Mouse (Mus musculus): ENCODE measurements around the gene Eaf2. TPM values are rescaled to one million over a fixed set of nuclear protein-coding genes. Genes with fewer than 3 reads are reported as not detected.
"Not testable (repeated sequence)": the region's sequence is repeated elsewhere in the genome, so short reads cannot be mapped to it uniquely, and the experiment has no call there.

Eaf2 gene
- polyA plus RNA-seq, 1 experiment from 2014 or later, result 0.86 TPM

GRCm38 (mm10) chr16:36877316-36877715, 2.5 kb upstream of the Eaf2 start:
- peaks cover under 1% of the 10 kb centered on the region; the same call in 1 of the 2 replicates for H3K36me3 ChIP-seq (ENCODE audit: control insufficient read depth, insufficient read depth, low read length)
- WGBS, result 81% methylated on average over 5 of the region's 5 CpGs
- H3K27ac ChIP-seq (ENCODE audit: low read depth, low read length), result no peak overlapping the region
- no peak overlapping the region for H3K4me2 ChIP-seq
- DNase-seq (ENCODE audit: low spot score, missing footprints) (no peak), ATAC-seq (ENCODE audit: low FRiP score) (no peak)
- peaks cover 10% of the 10 kb centered on the region; the same call in 1 of the 2 replicates for H3K4me1 ChIP-seq (ENCODE audit: control insufficient read depth, insufficient read depth, low read length)
- H3K9ac ChIP-seq (ENCODE audit: low read length), result no peak overlapping the region
- H3K4me3 ChIP-seq (ENCODE audit: low read depth, low read length), result no peak overlapping the region
- no peaks in the 10 kb centered on the region for H3K27me3 ChIP-seq (ENCODE audit: control insufficient read depth, insufficient read depth, low read length)
- H3K9me3 ChIP-seq (ENCODE audit: control insufficient read depth, low read length), result no peaks in the 10 kb centered on the region

DNA sequence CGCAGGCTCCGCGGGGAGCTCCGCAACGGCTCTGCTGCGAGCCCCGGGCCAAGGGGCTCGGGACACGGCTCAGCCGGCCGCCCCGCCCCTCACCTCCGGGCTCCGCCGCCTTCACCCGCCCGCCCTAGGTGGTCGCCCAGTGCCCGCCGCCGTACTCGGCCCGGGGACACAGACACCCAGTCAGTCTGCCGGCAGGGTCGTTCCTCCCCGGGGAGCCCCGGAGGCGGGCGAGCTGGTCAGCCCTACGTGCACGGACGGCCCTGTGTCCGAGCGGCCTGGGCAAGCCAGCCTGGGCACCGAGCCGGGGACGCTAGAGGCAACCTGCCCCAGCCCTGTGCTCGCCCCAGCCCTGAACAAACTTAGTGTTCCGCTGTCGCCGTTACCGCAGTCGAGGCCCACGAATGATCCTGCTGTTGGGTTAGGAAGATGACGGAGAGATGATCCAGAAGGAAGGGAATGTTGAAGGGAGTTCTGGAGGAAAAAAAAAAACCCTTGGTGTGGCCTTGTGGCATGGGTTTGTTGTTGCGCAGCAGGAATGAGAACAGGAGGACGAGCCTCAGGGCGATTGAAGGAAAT, 561 bp upstream of the Eaf2 start:
- Histone ChIP-seq H3K9ac (ENCODE audit: low read length) (peak overlapping the region; percentile 72), H3K9me3 (ENCODE audit: control insufficient read depth, low read length) (no peaks in the 10 kb centered on the region), H3K4me1 (ENCODE audit: control insufficient read depth, insufficient read depth, low read length) (peaks cover 10% of the 10 kb centered on the region; the same call in 1 of the 2 replicates), H3K4me3 (ENCODE audit: low read depth, low read length) (peak overlapping the region; percentile 91), H3K4me2 (peak overlapping the region; percentile 73), H3K27me3 (ENCODE audit: control insufficient read depth, insufficient read depth, low read length) (no peaks in the 10 kb centered on the region), H3K27ac (ENCODE audit: low read depth, low read length) (no peak overlapping the region; the same call in 1 of the 2 replicates), H3K36me3 (ENCODE audit: control insufficient read depth, insufficient read depth, low read length) (peaks cover 5% of the 10 kb centered on the region)
- ATAC-seq (ENCODE audit: low FRiP score), result peak; percentile 85
- WGBS, result under 1% methylated on average over 25 of the region's 48 CpGs
- no peak for DNase-seq (ENCODE audit: low spot score, missing footprints)

DNA sequence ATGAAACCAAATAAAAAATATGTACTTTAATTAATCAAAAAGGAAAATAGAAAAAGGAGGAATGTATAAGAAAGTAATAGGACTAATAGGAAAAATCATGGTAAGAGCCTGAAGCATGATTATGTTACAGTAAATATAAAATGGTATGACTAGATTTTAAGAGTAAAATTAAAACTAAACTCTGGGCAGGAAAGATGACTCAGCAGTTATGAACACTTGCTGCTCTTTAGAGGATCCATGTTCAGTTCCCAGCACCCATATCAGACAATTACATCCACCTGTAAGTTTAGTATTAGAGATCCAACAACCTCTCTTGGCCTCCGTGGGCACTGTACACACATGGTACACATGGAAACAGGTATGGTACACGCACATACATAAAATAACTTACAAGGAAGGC, 5.4 kb downstream of the Eaf2 start:
- Histone ChIP-seq H3K9me3 (ENCODE audit: control insufficient read depth, low read length) (no peaks in the 10 kb centered on the region), H3K4me1 (ENCODE audit: control insufficient read depth, insufficient read depth, low read length) (peaks cover 4% of the 10 kb centered on the region; the same call in 1 of the 2 replicates), H3K36me3 (ENCODE audit: control insufficient read depth, insufficient read depth, low read length) (peaks cover 8% of the 10 kb centered on the region), H3K4me2 (no peak overlapping the region), H3K9ac (ENCODE audit: low read length) (no peak overlapping the region), H3K4me3 (ENCODE audit: low read depth, low read length) (no peak overlapping the region), H3K27me3 (ENCODE audit: control insufficient read depth, insufficient read depth, low read length) (no peaks in the 10 kb centered on the region), H3K27ac (ENCODE audit: low read depth, low read length) (no peak overlapping the region)
- ATAC-seq (ENCODE audit: low FRiP score) (no peak), DNase-seq (ENCODE audit: low spot score, missing footprints) (no peak)
- 91% methylated on average over 2 of the region's 2 CpGs for WGBS

DNA sequence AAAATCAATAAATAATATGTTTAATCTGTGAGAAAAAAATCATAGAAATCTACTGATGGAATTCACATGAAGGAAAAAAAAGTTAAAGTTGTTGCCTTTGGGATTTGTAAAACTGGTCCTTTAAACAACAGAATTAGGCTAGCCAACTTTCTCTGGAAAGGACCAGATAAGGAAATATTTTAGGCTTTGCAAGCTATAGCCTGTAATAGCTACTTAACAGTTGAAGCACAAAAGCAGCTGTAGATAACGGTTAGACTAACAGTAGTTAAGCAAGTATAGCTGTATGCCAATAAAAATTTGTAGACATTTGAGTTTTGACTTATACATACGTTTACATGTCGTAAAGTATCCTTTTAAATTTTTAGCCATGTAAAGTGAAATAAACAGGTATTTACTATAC, 11.2 kb downstream of the Eaf2 start:
- Histone ChIP-seq H3K27ac (ENCODE audit: low read depth, low read length) (no peak overlapping the region), H3K9ac (ENCODE audit: low read length) (no peak overlapping the region), H3K36me3 (ENCODE audit: control insufficient read depth, insufficient read depth, low read length) (peaks cover 2% of the 10 kb centered on the region; the same call in 1 of the 2 replicates), H3K4me1 (ENCODE audit: control insufficient read depth, insufficient read depth, low read length) (no peaks in the 10 kb centered on the region), H3K4me2 (no peak overlapping the region), H3K27me3 (ENCODE audit: control insufficient read depth, insufficient read depth, low read length) (no peaks in the 10 kb centered on the region), H3K9me3 (ENCODE audit: control insufficient read depth, low read length) (no peaks in the 10 kb centered on the region), H3K4me3 (ENCODE audit: low read depth, low read length) (no peak overlapping the region)
- no peak for ATAC-seq (ENCODE audit: low FRiP score)
- 94% methylated on average over 3 of the region's 3 CpGs for WGBS
- DNase-seq (ENCODE audit: low spot score, missing footprints), result no peak

DNA sequence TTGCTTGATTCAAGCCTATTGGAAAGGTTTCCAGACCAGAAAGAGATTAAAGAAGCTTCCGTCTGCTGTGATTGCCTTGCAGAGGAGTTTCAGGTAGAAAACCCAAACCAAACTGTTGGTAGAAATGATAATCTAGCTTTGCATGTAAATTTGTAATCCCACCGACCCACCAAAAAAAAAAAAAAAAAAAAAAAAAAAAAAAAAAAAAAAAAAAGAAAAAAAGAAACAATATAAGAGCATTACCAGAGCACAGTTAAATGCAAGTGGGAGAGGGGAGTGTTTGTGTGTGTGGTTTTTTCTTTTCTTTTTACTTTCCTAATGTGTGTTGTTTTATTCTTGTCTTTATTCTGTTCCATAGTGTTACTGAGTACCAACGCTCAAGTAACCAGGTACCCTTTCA, 23.6 kb downstream of the Eaf2 start:
- Histone ChIP-seq H3K4me1 (ENCODE audit: control insufficient read depth, insufficient read depth, low read length) (no peaks in the 10 kb centered on the region), H3K4me2 (no peak overlapping the region), H3K9me3 (ENCODE audit: control insufficient read depth, low read length) (no peaks in the 10 kb centered on the region), H3K9ac (ENCODE audit: low read length) (no peak overlapping the region), H3K27ac (ENCODE audit: low read depth, low read length) (no peak overlapping the region), H3K4me3 (ENCODE audit: low read depth, low read length) (no peak overlapping the region), H3K27me3 (ENCODE audit: control insufficient read depth, insufficient read depth, low read length) (no peaks in the 10 kb centered on the region), H3K36me3 (ENCODE audit: control insufficient read depth, insufficient read depth, low read length) (0 out of 2 replicates have a peak, but pooled peaks cover 2% of the 10 kb centered on the region)
- 90% methylated on average over 3 of the region's 3 CpGs for WGBS
- no peak for ATAC-seq (ENCODE audit: low FRiP score)
- DNase-seq (ENCODE audit: low spot score, missing footprints), result no peak

DNA sequence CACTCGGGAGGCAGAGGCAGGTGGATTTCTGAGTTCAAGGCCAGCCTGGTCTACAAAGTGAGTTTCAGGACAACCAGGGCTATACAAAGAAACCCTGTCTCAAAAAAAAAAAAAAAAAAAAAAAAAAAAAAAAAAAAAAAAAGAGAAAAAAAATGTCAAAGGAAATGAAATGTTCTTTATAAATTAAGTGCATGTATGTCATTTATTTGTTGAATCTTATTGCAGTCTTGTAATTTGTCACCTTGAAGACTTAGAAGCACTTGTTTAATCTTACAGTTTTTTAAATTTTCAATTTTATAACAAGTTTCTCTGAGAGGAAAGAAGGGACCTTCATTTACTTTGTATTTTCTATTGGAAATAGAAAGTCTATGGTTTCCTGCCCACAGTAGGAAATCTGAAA, 27.9 kb downstream of the Eaf2 start:
- 100% methylated on average over 1 of the region's 1 CpGs for WGBS

GRCm38 (mm10) chr16:36828820-36829219, 46.0 kb downstream of the Eaf2 start:
- peaks cover 4% of the 10 kb centered on the region for H3K27me3 ChIP-seq (ENCODE audit: control insufficient read depth, insufficient read depth, low read length)
- peak overlapping the region; percentile 83 for H3K4me2 ChIP-seq
- no peaks in the 10 kb centered on the region for H3K36me3 ChIP-seq (ENCODE audit: control insufficient read depth, insufficient read depth, low read length)
- H3K4me1 ChIP-seq (ENCODE audit: control insufficient read depth, insufficient read depth, low read length), result peaks cover 7% of the 10 kb centered on the region; the same call in 1 of the 2 replicates
- DNase-seq (ENCODE audit: low spot score, missing footprints), result peak; percentile 87
- H3K9me3 ChIP-seq (ENCODE audit: control insufficient read depth, low read length), result no peaks in the 10 kb centered on the region
- peak; percentile 25; the same call in 1 of the 2 replicates for ATAC-seq (ENCODE audit: low FRiP score)
- peak overlapping the region; percentile 90 for H3K4me3 ChIP-seq (ENCODE audit: low read depth, low read length)
- peak overlapping the region; percentile 93 for H3K9ac ChIP-seq (ENCODE audit: low read length)
- no peak overlapping the region for H3K27ac ChIP-seq (ENCODE audit: low read depth, low read length)
- 6% methylated on average over 11 of the region's 11 CpGs for WGBS

More for the DNA sequence above, 27.9 kb downstream of the Eaf2 start:
- not testable (repeated sequence) for H3K9me3 ChIP-seq (ENCODE audit: control insufficient read depth, low read length); H3K4me1 ChIP-seq (ENCODE audit: control insufficient read depth, insufficient read depth, low read length); DNase-seq (ENCODE audit: low spot score, missing footprints); H3K4me2 ChIP-seq; H3K27ac ChIP-seq (ENCODE audit: low read depth, low read length); H3K9ac ChIP-seq (ENCODE audit: low read length); H3K36me3 ChIP-seq (ENCODE audit: control insufficient read depth, insufficient read depth, low read length); H3K4me3 ChIP-seq (ENCODE audit: low read depth, low read length); ATAC-seq (ENCODE audit: low FRiP score); H3K27me3 ChIP-seq (ENCODE audit: control insufficient read depth, insufficient read depth, low read length)

- DNase-seq (ENCODE audit: low spot score, missing footprints) (peak; percentile 97), ATAC-seq (ENCODE audit: low FRiP score) (peak; percentile 99)
- Histone ChIP-seq H3K4me3 (ENCODE audit: low read depth, low read length) (peak within 1 kb of the TSS; percentile 90), H3K27me3 (ENCODE audit: control insufficient read depth, insufficient read depth, low read length) (peaks cover 4% of the 10 kb centered on the region), H3K9ac (ENCODE audit: low read length) (peak within 1 kb of the TSS; percentile 93), H3K36me3 (ENCODE audit: control insufficient read depth, insufficient read depth, low read length) (no peaks in the 10 kb centered on the region), H3K4me2 (peak within 1 kb of the TSS; percentile 83), H3K27ac (ENCODE audit: low read depth, low read length) (peak within 1 kb of the TSS; percentile 35), H3K4me1 (ENCODE audit: control insufficient read depth, insufficient read depth, low read length) (peaks cover 7% of the 10 kb centered on the region; the same call in 1 of the 2 replicates), H3K9me3 (ENCODE audit: control insufficient read depth, low read length) (no peaks in the 10 kb centered on the region)
- under 1% methylated on average over 63 of the region's 64 CpGs for WGBS
These were observed 46.6 kb downstream of the Eaf2 start, which contains the start of gene Iqcb1 for GRCm38 (mm10) chr16:36828054-36828786. Gene Iqcb1, plus strand, starts transcription at chr16:36828385.

GRCm38 (mm10) chr16:36827611-36828053, 47.2 kb downstream of the Eaf2 start:
- Histone ChIP-seq H3K36me3 (ENCODE audit: control insufficient read depth, insufficient read depth, low read length) (no peaks in the 10 kb centered on the region), H3K9me3 (ENCODE audit: control insufficient read depth, low read length) (no peaks in the 10 kb centered on the region), H3K27me3 (ENCODE audit: control insufficient read depth, insufficient read depth, low read length) (peaks cover 4% of the 10 kb centered on the region), H3K9ac (ENCODE audit: low read length) (peak overlapping the region; percentile 93), H3K4me3 (ENCODE audit: low read depth, low read length) (peak overlapping the region; percentile 90), H3K4me1 (ENCODE audit: control insufficient read depth, insufficient read depth, low read length) (peaks cover 7% of the 10 kb centered on the region; the same call in 1 of the 2 replicates), H3K4me2 (peak overlapping the region; percentile 83), H3K27ac (ENCODE audit: low read depth, low read length) (no peak overlapping the region)
- DNase-seq (ENCODE audit: low spot score, missing footprints) (no peak), ATAC-seq (ENCODE audit: low FRiP score) (no peak)
- WGBS, result 4% methylated on average over 11 of the region's 11 CpGs
